Mouse (Mus musculus) spleen, embryonic (tissue): ENCODE measurements at regions not wholly inside any gene's neighbourhood (a gene's known extent, or its start where the extent isn't known, plus 50 kb on each side); places are given as distances from the start of the nearest gene placed in this dataset.

Experiments used
- CTCF ChIA-PET: fragments of 350-600 bp; sonication (Branson Sonifier 250); formaldehyde crosslinking; loops from one replicate; lab custom pipeline; 2022; lab: Charles Lee

GRCm38 (mm10) chr5:133310979-133311890 lies 768.1 kb upstream of the Auts2 start:
- CTCF ChIA-PET: no interaction called here

GRCm38 (mm10) chr5:133267887-133268286 lies 724.7 kb upstream of the Auts2 start:
- CTCF ChIA-PET: no interaction called here

DNA sequence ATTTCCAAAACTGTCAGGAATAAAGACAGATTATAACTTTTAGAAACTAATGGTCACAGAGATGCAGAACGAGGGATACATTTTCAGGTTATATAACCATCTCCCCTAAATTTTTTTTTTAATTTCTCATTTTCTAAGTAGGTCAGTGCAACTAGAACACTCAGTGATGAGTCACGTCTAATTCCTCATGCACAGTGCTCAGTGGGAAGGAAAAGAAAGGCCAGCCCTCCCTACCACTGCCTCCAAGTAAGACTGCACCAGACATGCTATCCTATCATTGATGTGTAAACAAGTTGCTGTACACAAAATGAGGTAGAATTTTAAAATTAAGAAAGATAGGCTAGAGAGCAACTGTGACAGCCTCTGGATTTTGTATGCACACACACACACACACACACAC lies 724.2 kb upstream of the Auts2 start:
- CTCF ChIA-PET: no interaction called here

DNA sequence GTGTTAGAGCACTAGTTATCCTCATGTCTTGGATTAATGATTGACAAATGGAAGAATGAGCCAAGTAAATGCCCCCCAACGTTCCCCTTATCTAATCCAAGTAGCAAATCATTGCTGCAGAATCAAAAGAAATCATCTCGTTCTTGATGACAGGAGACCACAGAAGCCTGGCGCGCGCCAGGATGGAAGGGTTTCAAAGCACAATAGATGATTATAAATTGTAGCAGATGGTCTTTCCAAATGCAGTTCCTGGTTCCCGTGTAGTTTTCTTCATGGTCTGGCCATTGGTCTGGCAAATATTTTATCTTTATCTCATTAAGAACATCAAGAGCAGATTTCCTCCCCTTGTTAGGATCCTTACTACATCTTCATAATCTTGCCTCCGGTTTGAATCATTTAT lies 721.8 kb upstream of the Auts2 start:
- CTCF ChIA-PET: no interaction called here

DNA sequence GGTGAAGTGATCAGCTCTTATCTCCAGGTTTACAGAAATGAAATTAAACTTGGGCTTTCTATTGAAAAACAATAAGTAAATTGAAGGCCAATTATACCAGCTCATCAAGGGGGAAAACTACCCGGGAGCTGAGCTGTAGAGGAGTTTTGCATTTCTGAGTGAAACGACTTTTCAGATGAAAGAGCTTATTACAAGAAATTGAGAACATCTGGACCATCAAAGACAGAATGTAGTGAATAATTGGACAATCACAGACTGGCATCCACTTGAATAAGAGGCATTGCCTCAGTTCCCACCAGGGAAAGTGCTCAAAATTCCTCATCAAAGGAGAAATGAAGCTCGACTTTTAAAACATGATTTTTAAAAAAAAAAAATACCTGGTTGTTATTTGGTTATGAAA lies 675.7 kb upstream of the Auts2 start:
- CTCF ChIA-PET: no interaction called here

DNA sequence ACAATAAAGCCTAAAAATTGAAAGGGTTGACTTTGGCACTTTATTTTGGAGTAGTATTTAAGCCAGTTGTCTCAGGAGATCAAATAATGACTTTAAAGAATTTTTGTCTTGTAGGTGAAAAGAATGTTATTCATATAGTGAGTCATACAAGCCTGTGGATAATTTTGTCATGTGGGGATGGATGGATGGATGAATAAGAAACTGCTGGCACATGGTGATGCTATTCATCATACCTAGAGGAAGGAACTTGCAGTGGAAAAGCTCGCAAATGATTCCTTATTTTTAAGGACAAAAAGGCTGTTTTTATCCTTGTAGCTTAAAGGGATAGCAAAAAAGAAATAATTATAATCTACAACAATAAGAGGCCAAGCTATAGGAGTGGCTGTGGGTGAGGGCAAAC lies 655.4 kb upstream of the Auts2 start:
- CTCF ChIA-PET: no interaction called here

GRCm38 (mm10) chr5:133189798-133190571 lies 646.8 kb upstream of the Auts2 start:
- CTCF ChIA-PET: no interaction called here

GRCm38 (mm10) chr5:133175636-133176035 lies 632.5 kb upstream of the Auts2 start:
- CTCF ChIA-PET: no interaction called here

GRCm38 (mm10) chr5:133173155-133173723 lies 630.1 kb upstream of the Auts2 start:
- CTCF ChIA-PET: no interaction called here

DNA sequence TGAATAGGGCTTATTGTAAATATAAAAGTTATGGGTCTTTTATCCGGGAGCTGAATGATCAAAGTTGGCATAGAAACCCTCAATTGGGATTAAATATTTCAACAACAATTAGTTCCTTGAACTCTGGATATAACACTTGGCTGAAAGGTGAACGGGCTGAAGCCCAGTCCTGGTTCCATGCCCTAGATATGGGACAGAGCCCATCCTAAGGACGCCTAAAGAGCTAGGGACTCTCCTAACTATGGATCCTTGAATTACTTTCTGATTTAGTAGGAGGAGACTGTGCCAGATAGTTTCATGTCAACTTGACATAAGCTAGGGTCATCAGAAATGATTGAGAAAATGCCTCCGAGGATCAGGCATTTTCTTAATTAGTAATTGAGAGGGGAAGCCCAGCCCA lies 629.5 kb upstream of the Auts2 start:
- CTCF ChIA-PET: no interaction called here

- CTCF ChIA-PET: no interaction called here
Observed at GRCm38 (mm10) chr5:133171266-133171665, 628.1 kb upstream of the Auts2 start.

GRCm38 (mm10) chr5:133167576-133167975 lies 624.4 kb upstream of the Auts2 start:
- CTCF ChIA-PET: no interaction called here

DNA sequence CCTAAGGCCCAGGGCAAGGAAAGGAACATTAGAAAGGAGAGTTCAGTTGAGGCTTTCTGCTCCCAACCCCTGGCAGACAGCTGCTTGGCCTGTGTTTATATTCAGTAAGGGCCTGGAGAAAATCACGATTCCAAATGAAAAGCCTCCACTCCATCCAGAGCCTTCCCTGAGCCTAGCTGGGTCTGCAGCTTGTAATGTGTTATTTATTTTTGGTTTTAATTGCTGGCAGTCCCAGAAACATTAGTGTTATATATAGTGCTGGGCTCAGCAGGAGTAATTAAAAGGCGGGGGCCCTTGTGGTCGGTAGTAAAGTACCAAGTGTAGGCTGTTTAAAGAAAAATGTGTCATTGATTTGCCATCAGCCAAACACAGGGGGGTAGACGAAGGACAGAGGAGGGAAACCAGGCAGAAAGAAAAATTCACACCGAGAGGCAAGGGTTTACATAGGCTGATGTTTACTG lies 623.9 kb upstream of the Auts2 start:
- CTCF ChIA-PET: no interaction called here

DNA sequence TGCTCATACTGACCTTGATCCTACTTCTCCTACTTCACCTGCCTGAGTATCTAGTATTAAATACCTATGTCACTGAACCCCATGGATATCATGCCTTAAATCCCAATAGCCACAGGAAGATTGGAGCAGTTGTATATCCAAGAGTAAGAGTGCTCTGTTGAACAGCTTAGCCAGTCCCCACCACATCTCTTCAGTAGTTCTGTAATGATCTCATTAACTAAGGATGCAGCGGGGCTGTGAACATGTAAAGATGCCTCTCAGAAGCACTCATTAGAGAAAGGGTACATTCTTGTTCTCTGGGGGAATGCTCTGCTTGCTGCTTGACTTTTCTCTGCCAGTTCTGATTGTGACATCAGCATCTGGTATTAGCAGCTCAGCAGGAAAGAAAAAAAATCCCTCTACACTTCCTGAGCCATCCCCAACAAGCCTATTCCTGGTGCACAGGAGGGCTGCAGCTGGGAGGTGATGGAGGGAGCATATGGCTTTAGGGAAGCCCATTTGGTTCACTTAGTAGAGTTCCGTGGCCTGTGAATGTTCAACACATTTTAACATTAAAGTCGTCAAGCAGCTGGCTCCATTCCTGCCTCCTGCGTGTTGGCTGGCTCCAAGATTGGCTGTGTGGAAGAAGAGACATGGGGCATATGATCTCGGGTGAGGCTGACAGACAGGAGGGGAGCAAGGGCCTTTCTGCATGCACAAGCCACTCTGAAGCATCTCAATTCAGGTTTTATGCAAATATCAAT lies 613.1 kb upstream of the Auts2 start:
- CTCF ChIA-PET: no interaction called here

DNA sequence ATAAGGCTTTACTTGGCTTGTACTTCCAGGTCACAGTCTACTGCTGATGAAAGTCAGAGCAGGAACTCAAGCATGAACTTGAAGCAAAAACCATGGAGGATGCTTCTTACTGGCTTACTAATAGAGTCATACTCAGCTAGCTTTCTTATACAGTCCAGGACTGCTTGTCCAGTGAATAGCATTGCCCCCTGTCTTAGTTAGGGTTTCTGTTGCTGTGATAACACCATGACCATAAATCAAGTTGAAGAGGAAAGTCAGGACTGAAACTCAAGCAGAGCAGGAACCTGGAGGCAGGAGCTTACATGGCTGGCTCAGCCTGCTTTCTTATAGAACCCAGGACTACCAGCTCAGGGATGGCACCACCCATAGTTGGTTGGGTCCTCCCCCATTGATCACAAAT lies 602.9 kb upstream of the Auts2 start:
- CTCF ChIA-PET: no interaction called here

GRCm38 (mm10) chr5:133143679-133144078 lies 600.5 kb upstream of the Auts2 start:
- CTCF ChIA-PET: no interaction called here

- CTCF ChIA-PET: no interaction called here
Observed at GRCm38 (mm10) chr5:133142401-133143115, 599.4 kb upstream of the Auts2 start.

DNA sequence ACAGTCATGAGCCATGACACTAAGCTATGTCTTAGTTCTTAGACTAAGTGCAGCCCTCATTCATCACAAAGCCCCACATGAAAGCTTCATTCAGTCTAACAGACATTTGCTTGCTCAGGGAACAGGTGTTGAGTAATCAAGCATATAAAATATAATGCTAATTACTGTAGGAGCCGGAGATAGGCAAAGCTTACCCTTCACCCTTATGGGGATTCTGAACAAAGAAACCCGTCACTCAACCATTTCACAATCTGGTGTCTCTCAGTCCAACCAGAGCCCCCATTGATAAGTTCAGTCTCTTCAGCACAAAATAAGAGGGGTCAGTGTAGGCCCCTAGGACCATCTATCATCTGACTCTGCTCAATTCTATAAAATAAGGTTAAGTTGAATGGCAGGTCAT lies 587.9 kb upstream of the Auts2 start:
- CTCF ChIA-PET: no interaction called here

- CTCF ChIA-PET: no interaction called here
Observed at GRCm38 (mm10) chr5:133130316-133130715, 587.2 kb upstream of the Auts2 start.

DNA sequence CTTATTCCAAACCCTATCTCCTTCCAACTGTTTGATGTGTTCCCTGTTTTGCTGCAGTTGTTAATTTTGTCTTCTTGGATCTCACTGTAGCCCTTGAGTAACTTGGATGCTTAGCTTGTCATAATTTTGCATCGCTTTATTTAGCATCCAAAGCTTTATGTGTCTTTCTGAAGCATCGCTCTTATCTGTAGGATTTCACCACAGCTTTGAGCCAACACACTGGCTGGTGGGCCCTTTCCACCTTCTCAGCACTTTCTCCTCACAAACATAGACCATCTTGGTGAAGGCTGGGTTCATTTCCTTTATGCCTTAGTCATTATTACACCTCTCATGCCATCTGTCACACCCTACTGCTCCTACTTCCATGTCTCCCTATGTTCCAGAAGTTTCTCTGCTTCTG lies 581.1 kb upstream of the Auts2 start:
- CTCF ChIA-PET: no interaction called here

GRCm38 (mm10) chr5:133113946-133114345 lies 570.8 kb upstream of the Auts2 start:
- CTCF ChIA-PET: no interaction called here
